Mouse (Mus musculus) heart, adult 11 months (tissue): ENCODE measurements around the gene Hist2h2ac.
A peak's percentile ranks its signal among the peaks of the same experiment; 100 is the strongest.
"Not testable (repeated sequence)": the region's sequence is repeated elsewhere in the genome, so short reads cannot be mapped to it uniquely, and the experiment has no call there.

Experiments
- DNase-seq: peaks from one replicate; pipeline ENCODE4 v3.0.0; 2022

Hist2h2ac gene

DNA sequence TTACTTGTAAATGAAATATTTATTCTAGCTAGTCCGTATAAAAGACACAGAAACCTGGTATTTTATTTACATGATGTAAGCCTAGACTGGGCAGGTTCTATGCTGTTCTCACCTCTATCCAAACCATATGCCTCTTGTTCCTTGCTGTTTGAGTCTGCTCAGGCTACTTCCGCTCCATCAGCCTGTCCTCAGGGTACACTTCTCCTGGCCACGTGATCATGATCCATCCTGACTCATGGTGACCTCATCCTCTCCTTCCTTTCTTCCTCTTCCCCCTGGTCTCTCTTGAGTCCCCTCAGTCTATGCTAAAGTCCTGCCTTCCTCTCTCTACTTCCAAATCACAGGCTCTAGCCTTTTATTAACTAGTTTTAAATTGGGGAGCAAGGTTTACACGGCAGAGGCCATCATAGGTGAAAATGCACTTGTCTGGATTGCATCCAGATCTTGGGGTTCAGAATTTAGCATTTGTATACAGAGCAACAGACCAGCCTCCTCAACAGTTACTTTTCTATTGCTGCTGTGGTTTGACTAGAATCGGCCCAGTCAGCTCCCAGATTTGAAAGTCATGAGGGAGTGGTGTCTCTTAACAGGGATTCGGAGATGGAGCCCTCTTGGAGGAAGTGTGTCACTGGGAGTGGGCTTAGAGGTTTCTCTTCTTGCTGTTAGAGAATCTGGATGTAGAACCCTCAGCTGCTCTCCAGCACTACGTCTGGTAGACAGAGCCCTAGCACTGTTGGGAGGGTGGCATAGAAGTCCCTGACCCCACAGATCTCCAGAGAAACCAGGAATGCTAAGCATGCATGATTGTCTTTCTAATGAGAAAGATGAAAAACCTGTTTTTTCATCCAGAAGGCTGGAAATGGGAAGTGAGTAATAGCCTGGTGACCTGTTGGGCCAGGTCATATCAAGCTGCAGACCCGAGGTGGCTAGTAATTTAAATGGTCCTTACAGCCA lies 6.3 kb upstream of the Hist2h2ac start:
- peak; percentile 97 for DNase-seq

DNA sequence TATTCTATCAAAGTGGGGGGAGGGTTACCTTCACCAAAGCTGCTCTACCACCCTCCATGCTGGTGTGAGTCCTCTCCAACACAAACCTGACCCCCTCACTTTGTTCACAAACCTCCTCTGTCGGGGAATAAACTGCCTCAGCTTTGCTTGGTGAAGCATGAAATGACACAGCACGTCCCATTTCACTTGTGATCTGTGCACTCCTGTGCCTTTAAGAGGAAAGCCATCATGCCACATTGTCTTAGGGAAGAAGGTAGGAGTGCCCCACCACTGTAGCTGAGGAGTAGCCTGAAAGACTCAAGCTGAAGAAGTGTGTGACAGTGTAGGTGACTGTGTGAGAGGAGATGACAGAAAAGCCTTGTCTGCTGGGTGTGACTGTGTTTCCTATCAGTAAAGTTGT lies 4.7 kb upstream of the Hist2h2ac start:
- peak; percentile 85 for DNase-seq

DNA sequence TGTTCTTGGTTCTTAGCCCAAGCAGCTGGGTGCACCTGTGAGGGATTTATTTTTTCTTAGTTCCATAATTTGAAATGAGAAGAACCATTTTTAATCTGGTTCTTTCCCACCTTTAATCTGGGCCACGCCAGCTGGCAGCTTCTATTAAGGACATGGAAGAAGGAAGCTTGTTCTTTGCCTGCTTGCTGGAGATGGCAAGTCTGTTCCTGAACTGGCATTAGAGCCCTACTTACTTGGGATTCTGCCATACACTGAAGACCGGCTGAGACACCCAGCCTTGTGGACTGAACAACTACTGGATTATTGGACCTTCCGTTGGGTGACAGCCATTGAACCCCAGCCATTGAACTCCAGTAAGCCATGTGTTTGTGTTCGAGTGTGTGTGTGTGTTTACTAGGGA lies 2.1 kb upstream of the Hist2h2ac start:
- DNase-seq, result peak; percentile 92

DNA sequence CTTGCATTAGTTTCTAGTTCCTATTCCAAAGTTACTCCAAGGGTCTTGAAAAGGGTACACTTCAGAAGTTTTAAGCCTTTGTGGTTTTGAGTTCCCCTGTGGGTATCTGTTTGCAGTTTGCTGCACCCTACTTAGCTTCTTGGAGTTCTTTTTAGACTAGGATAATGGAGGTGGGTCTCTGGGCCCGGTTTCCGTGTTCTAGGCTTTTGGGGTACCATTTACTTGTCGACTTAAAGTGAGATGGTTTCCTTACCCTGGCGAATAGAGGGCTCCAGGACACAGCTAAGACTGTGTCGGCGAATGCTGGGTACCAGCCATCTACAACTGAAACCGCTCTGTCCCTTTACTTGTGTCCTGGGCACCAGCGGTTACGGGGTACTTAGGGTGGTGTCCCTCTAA lies 959 bp upstream of the Hist2h2ac start:
- peak; percentile 91 for DNase-seq

DNA sequence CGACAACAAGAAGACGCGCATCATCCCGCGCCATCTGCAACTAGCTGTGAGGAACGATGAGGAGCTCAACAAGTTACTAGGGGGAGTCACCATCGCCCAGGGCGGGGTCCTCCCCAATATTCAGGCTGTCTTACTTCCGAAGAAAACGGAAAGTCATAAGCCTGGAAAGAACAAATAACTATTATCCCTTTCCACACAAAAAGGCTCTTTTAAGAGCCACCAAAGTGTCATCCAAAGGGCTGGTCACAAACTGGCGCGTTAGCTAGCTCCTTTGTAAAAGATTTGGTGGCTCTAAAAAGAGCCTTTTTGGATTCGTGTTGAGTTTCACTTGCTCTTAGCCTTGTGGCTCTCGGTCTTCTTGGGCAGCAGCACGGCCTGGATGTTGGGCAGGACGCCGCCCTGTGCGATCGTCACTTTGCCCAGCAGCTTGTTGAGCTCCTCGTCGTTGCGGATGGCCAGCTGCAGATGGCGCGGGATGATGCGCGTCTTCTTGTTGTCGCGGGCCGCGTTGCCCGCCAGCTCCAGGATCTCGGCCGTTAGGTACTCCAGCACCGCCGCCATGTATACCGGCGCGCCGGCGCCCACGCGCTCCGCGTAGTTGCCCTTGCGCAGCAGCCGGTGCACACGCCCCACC lies 432 bp downstream of the Hist2h2ac start:
- not testable (repeated sequence) for DNase-seq

DNA sequence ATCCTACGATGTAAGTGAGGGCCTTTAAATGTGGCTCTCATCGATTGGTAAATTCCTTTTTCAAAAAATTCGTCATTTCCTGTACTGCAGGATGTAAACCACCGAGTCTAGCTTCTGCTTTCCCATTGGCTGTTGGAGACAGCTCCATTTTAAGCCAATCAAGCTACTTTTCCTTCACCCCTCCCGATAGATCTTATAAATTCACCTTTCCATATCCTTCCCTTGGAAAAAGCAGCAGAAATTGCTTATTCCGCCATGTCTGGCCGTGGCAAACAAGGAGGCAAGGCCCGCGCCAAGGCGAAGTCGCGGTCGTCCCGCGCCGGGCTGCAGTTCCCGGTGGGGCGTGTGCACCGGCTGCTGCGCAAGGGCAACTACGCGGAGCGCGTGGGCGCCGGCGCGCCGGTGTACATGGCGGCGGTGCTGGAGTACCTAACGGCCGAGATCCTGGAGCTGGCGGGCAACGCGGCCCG lies 984 bp downstream of the Hist2h2ac start, which contains the start of the genes Bola1 and Hist2h2ab:
Bola1 (minus strand) TSS at position 49 of the 470 bp plus-strand sequence.
Hist2h2ab (plus strand) TSS at position 205 of the 470 bp plus-strand sequence.
- peak; percentile 99 for DNase-seq

DNA sequence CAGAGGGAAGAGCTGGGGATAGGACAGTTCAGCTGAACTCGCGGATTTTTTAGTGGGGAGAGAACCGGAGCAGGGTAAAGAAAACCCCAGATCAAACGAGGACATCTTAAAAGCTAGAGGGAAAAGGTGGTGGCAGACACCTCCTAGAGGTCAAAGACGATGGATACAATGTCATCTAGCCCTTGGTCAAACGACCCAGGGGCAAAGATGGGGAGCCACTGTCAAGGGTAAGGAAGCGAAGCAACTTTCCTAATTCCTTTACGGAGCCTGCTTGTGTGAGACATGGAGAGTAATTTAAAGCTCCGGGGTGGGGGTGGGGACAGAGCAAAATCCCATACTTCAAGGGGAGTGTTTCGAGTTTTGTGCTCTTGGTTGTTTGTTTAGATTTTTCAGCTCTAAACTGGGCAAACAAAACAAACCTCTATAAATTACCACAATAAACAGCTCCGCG lies 1.5 kb downstream of the Hist2h2ac start:
- peak; percentile 94 for DNase-seq

DNA sequence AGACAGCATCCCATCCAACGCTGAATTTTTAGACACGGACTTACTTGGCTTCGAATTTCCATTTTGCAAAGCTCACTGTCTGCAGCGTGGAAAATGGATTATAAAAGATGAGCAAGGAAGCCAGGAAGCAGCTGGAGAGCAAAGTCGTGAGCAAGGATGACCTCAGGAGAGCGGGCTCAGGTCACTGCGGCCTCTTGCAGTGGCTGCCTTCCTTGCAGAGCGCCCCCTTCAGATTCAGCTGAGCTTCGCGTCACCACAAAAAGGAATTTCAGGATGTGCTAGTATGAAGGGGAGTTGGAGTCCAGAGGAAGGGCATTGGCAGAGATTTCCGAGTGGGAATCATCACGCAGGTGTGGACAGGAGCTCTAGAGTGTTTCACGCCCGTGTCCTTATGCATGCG lies 11.4 kb downstream of the Hist2h2ac start:
- DNase-seq, result no peak

DNA sequence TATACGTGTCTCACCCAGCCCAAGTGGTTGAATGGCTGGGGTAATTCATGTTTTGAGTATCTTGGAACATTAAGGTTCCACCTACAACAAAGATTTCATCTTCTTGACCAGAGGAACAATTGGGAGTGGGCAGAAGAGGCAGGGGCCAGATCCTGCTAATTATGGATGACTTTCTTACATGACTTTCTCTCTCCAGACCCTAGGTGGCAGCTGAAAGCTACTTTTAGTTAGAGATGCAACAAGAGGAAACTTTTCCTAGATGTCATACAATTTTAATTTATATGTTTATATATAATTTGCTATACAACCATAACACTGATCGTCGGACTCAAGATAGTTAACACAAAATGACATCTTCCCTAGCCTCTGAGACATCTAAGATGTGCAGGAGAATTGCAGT lies 12.9 kb downstream of the Hist2h2ac start:
- no peak for DNase-seq

DNA sequence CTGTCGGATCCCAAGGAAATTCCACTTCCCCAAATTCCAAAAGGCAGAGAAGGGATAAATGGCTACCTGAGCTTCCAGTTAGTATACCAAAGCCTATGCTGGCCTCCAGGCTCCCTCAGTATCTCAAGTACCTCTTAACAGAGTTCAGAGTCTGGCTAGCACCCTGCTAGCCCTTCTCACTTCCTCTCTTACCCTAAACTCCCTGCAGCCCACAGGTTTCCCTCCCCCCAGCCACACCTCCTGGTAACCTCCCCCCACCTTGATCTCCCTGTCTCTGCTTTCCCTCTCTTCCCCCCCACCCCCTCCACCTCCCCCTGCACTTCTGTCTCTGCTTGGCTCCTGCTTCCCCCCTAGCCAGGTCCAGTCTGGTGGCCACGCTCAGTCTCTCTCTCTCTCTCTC lies 20.9 kb downstream of the Hist2h2ac start:
- DNase-seq, result no peak

DNA sequence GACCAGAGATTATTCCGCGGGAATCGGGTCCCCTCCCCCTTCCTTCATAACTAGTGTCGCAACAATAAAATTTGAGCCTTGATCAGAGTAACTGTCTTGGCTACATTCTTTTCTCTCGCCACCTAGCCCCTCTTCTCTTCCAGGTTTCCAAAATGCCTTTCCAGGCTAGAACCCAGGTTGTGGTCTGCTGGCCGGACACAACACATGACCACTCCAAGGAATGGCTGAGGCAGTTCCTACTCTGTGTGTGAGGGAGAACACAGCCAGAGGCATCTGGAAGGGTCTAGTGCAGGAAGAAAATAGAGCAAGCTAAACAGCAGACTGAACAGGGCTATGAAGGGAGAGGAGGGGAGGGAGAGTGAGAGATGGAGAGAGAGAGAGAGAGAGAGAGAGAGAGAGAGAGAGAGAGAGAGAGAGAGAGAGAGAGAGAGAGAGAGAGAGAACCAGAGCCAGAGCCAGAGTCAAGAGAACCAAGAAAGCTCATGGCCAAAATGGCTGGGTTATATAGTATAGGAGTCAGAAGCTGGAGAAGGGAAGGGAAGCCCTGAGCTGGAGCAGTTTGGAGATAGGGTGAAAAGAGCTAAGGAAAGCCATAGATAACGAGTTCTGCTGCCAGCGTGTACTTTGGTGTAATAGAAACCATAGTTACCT lies 22.0 kb downstream of the Hist2h2ac start:
- DNase-seq, result not testable (repeated sequence)

DNA sequence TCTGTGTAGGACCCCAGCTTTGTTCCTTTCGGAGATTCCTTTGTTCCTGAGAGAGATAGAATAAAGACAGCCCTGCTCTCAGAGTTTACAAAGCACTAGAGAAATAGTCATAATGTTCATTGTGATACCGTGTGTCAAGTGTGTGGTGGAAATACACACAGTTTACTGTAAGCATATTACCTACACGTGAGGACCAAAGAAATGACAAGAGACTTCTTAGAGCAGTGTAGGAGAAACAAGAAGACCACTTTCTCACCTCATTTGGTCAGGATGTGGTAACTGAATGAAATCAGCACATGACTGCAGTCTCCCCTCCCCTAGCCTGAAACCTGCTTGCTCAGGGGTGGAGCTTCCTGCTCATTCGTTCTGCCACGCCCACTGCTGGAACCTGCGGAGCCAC lies 22.5 kb downstream of the Hist2h2ac start:
- DNase-seq, result no peak

DNA sequence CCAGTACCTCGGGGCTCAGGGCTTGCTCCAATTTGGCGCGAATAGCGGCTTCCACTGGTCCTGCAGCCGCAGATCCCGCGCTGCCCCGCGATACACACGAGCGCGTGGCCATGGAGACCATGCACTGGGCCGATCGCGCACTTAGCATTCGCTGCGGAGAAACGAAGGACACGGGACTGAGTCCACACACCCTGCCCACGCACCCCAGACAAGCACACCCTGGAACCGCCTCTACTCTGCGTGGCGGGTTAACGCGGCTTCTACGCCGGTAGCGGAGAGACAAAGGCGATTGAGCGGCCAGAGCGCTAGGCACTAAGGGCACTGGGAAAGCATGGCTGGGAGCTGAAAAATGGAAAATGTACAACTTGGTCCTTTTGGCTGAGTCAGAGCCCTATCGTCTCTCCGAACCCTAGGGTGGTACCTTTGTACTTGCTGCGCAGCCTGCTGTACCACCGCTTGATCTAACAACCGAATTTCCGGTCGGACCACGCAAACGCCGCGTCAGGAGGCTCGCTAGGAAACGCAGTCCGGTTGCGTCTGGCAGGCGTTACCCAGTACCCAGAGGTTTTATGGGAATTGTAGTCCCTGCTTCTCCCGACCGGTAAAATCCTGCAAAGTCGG lies 23.4 kb downstream of the Hist2h2ac start:
- DNase-seq, result peak; percentile 99

DNA sequence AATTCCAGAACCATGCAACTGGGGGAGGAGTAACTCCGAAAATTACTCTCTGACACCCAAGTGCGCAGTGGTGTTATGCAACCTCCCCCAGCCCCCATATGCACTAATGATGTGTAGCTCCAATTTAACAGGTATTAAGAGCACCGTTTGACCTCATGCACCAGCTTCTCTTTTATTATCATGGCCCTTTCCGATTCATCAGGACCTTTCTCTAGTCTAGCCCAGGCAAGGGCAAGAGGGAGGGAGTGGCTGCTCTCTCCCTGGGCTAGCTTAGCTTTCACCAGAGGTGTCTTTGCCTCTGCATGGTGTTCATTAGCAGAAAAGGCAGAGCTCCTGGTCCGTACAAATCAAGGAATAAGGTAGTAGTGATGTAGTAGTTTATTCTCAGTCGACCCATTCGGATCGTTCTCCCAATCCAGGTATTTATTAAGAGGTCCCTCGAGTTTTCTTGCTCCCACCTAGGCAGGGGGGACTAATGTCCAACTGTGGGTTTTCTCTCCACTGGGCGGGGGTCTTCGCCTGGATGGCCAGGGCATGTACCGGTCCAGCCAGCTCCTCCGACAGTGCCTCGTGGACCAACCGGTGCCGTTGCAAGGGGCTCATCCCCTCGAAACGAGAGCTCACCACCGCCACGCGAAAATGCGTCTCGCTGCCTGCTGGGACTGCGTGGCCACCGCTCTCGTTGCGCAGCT lies 24.1 kb downstream of the Hist2h2ac start:
- no peak for DNase-seq

DNA sequence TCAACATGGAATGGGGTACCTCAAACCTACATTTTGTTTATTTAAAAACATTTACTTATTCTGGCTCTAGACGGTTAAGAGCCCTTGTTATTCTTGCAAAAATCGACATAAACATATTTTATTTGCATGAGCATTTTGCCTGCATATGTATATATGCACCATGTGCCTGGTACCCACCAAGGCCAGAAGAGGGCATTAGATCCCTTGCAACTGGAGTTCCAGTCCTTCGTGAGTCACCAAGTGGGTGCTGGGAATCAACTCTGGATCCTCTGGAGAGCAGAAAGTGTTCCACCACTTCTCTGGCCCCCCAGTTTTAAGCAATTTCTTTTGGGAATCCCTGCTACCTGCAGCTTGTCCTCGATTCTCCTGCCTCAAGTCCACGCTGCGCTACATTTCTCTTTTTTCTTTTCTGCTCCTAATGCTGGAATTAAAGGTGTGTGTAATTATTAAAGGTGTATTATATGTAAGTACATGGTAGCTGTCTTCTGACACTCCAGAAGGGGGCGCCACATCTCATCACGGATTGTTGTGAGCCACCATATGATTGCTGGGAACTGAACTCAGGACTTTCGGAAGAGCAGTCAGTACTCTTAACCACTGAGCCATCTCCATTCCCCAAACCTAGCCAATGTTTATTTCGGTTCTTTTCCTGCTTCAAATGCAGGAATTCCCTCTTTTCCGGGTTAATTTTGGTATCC lies 24.9 kb downstream of the Hist2h2ac start:
- no peak for DNase-seq

DNA sequence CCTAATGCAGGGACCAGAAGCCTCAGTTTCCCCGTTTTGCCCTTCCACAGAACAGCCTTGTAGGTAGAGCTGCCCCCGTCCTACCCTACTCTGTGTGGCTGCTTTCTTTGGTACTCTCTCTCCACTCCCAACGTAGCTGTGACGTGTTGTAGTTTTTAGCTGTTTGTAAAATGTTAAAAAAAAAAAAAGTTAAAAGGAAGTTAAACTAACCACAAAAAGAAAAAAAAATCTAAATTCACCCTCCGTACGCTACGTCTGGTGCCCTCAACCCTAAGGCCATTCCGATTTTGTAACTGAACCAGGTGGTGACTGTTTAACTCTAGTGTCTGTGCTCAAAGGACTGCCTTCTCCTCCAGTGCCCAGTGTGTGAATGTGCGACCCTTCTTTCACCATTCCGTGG lies 25.7 kb downstream of the Hist2h2ac start:
- no peak for DNase-seq

DNA sequence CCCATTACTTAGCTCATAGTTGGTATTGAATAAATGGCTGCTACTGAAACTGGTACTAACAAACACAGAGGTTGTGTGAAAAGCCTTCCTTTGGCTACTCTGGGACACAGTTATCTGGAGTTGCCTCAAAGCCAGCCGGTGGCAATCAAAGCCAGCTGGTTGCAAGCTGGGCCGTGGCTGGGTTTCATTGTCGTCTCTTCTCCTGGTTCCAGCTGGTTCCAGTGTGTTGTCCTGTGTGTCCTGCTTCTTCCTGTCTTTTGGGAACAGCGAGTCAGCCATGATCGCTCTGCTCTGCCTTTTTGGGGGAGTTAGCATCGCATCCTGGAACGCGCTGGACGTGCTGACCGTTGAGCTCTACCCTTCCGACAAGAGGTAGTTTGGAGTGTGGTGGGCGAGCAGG lies 27.7 kb downstream of the Hist2h2ac start:
- DNase-seq, result no peak

DNA sequence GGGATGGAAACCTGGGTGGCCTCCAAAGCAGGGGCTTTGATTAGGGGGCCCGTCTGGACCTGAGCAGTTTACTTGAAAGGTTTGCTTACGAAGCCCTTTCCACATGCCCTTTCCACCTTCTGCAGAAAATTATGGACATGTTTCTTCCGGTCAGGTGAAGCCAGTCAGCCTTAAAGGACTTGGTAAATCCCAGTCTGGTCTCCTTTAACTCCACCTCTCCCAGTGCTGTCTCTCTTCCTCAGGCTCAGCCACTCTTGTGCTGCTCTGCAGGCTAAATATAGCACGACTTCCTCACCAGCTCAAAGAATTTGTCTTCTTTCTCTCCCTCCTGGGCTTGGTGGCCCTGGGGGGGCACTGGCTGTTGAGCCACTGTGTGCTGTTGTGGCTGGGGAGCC lies 38.3 kb downstream of the Hist2h2ac start:
- DNase-seq, result no peak

DNA sequence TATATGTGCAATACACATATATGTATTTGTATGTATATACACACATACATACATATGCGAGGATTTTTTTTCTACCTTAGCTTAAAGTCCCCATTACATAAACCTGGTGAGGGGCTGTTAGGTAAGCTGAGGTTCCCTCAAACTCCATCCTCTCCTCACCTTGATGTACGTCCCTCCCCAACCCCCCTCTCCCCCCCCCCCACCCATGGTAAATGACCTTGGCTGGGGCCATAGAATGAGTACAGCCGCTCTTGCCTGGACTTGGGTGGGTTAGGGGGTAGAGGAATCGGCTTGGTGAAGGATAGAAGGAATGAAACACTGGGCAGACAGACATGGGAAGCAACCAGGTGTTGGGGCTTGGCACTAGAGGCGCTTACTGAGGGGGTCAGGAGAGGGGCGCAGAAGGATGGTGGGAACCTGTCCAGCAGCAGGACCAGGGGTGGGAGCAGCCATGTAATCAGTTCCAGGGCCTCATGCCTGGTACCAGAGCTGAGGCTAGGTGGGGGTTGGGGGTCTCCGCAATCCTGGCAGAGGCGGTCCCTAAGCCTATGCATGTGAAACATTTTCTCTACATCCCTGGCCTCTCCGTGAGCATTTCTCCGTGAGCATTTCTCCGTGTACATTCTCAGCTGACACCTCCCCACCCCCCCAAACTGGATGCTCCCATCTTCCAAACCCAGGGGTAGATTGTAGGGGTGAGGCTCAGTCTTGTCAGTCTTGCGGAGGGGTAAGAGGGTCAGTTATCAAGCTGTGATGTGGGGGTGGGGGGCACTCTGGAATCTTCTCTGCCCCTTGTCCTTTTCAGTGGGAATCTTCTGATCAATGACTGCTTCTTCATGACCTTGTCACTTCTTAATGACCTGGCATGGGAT lies 38.9 kb downstream of the Hist2h2ac start:
- DNase-seq, result no peak

DNA sequence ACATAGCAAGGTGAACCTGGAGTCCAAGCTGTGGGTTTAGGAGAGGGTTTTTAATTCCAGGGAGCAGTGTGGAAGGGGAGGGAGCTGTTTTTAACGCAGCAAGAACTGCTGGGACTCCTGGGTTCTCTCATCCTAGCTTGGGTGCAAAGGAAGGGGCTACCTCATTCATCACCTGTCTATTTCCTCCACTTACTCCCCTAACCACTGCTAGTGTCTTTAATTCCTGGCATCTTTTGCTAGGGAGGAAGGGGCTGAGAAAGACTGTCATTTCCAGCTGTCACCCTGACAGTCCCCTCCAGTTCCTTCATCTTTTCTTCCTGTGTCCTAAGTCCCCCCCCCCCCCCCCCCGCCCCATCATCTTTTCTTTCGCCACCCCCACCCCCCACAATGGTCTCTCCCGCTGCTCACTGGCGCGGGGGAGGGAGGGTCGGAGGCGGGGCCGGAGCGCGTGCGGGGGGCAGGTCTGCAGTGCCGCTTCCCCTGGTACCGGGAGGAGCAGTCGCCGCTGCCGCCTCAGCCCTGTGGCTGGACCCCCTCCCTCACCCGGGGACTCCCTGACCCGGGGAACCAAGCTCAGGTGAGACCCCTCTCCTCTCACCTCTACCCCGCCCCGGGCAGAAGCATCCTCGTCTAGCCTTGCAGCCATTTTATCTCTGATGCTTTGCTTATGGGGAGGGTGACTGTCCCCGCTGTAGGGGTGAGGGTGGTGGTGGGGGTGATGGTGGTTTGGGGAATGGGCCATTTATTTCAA lies 39.8 kb downstream of the Hist2h2ac start, which contains the start of gene Sv2a:
Sv2a (plus strand) TSS at position 425 of the 751 bp plus-strand sequence.
- peak; percentile 95 for DNase-seq
